Mouse (Mus musculus): ENCODE measurements around the gene F2. TPM values are rescaled to one million over a fixed set of nuclear protein-coding genes. Genes with fewer than 3 reads are reported as not detected.
A peak's percentile ranks its signal among the peaks of the same experiment; 100 is the strongest.

F2 gene
- polyA plus RNA-seq (2014; fragmentation: Nextera tagmentation; extraction: Ambion mirVana): 0.34 and 3.0 TPM in 2 replicates

- no peaks in the 10 kb centered on the region for H3K36me3 ChIP-seq (ENCODE audit: control insufficient read depth, insufficient read depth, low read length)
- H3K27ac ChIP-seq (ENCODE audit: low read depth, low read length): no peak within 1 kb of the TSS
- ATAC-seq (replicated peaks; ENCODE audit: insufficient number of reproducible peaks, low FRiP score, low TSS enrichment): no peak
- H3K27me3 ChIP-seq (ENCODE audit: control insufficient read depth, insufficient read depth, low read length): no peaks in the 10 kb centered on the region
- H3K9ac ChIP-seq (ENCODE audit: low read depth, low read length): no peak within 1 kb of the TSS
- no peak within 1 kb of the TSS for H3K4me3 ChIP-seq (ENCODE audit: low read depth, low read length)
- no peaks in the 10 kb centered on the region for H3K9me3 ChIP-seq (replicated peaks; ENCODE audit: control insufficient read depth, low read length)
- H3K4me1 ChIP-seq (ENCODE audit: control insufficient read depth, insufficient read depth, low read length): no peaks in the 10 kb centered on the region
- 84% methylated on average over 8 of the region's 8 CpGs for WGBS (ENCODE audit: insufficient replicate concordance)
- no peak within 1 kb of the TSS for H3K4me2 ChIP-seq
These were observed at the start of gene F2 for GRCm38 (mm10) chr2:91636229-91636628. Gene F2, minus strand, starts transcription at chr2:91636414.

DNA sequence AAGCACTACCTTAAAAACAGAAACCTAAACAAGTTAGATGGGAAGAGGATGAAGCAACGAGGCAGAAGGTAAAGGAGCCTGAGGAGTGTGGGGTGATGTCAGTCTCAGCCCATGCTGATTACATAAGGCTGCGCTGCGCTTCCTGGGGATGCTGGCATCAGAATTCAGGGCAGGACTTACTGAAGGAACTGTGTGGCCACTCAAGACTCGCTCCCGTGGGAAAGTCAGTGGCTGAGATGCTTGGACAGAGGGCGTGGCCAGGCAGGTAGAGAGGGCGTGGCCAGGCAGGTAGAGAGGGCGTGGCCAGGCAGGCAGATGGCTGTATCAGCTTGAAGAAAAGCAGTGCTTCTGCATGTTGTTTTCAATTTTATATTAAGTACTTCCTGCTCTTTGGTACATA, 47.7 kb upstream of the F2 start:
- Histone ChIP-seq H3K4me3 (ENCODE audit: low read depth, low read length) (no peak overlapping the region), H3K27me3 (ENCODE audit: control insufficient read depth, insufficient read depth, low read length) (no peaks in the 10 kb centered on the region), H3K9me3 (replicated peaks; ENCODE audit: control insufficient read depth, low read length) (no peaks in the 10 kb centered on the region), H3K36me3 (ENCODE audit: control insufficient read depth, insufficient read depth, low read length) (peaks cover 7% of the 10 kb centered on the region), H3K4me2 (no peak overlapping the region), H3K4me1 (ENCODE audit: control insufficient read depth, insufficient read depth, low read length) (no peaks in the 10 kb centered on the region), H3K9ac (ENCODE audit: low read depth, low read length) (no peak overlapping the region), H3K27ac (ENCODE audit: low read depth, low read length) (no peak overlapping the region)
- ATAC-seq (replicated peaks; ENCODE audit: insufficient number of reproducible peaks, low FRiP score, low TSS enrichment): no peak
- WGBS (ENCODE audit: insufficient replicate concordance): 81% methylated on average over 8 of the region's 8 CpGs

DNA sequence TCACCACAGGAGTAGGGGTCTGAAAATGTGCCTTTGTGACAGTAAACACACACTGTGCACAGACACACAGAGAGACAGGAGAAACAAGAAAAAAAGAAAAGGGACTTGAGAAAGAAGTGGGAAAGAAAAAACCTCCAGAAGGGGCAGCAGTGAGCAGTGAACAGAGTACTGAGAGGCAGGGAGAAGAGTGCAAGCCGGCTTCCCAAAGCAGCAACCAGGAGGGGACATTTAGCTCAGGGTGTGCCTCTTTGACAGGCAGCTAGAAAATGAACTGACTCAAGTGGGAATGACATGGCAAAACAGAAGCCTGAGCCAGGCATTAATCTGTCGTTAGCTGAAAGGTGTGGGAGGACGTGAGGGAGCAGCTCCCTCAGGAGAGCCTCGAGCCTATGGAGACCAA, 46.6 kb upstream of the F2 start:
- no peak overlapping the region for H3K4me3 ChIP-seq (ENCODE audit: low read depth, low read length)
- no peak overlapping the region for H3K4me2 ChIP-seq
- 39% methylated on average over 4 of the region's 4 CpGs for WGBS (ENCODE audit: insufficient replicate concordance)
- H3K27me3 ChIP-seq (ENCODE audit: control insufficient read depth, insufficient read depth, low read length): no peaks in the 10 kb centered on the region
- H3K9me3 ChIP-seq (replicated peaks; ENCODE audit: control insufficient read depth, low read length): no peaks in the 10 kb centered on the region
- no peaks in the 10 kb centered on the region for H3K4me1 ChIP-seq (ENCODE audit: control insufficient read depth, insufficient read depth, low read length)
- H3K9ac ChIP-seq (ENCODE audit: low read depth, low read length): no peak overlapping the region
- no peak overlapping the region for H3K27ac ChIP-seq (ENCODE audit: low read depth, low read length)
- peaks cover 8% of the 10 kb centered on the region for H3K36me3 ChIP-seq (ENCODE audit: control insufficient read depth, insufficient read depth, low read length)
- no peak for ATAC-seq (replicated peaks; ENCODE audit: insufficient number of reproducible peaks, low FRiP score, low TSS enrichment)

DNA sequence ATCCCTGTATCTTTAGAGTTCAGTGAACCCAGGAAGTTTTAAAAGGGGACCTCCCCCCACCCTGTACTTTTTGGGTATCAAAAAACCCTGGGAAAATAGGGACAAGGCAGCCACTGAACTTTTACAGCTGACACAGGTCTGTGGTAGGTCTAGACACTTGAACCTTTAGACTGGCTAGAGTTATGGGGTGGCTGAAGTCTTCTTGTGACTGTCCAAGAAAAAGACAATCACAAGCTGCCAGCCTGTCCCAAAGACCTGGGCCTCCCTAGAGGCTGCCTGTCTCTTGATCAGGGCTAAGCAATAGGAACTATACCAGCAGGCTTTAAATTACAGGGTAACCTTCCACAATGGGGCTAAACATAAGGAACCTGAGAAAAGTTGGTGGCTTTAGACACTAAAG, 40.7 kb upstream of the F2 start:
- Histone ChIP-seq H3K9ac (ENCODE audit: low read depth, low read length) (no peak overlapping the region), H3K9me3 (replicated peaks; ENCODE audit: control insufficient read depth, low read length) (no peaks in the 10 kb centered on the region), H3K4me3 (ENCODE audit: low read depth, low read length) (no peak overlapping the region), H3K36me3 (ENCODE audit: control insufficient read depth, insufficient read depth, low read length) (peaks cover 14% of the 10 kb centered on the region), H3K27me3 (ENCODE audit: control insufficient read depth, insufficient read depth, low read length) (no peaks in the 10 kb centered on the region), H3K4me1 (ENCODE audit: control insufficient read depth, insufficient read depth, low read length) (no peaks in the 10 kb centered on the region), H3K4me2 (no peak overlapping the region), H3K27ac (ENCODE audit: low read depth, low read length) (no peak overlapping the region)
- ATAC-seq (replicated peaks; ENCODE audit: insufficient number of reproducible peaks, low FRiP score, low TSS enrichment): no peak

DNA sequence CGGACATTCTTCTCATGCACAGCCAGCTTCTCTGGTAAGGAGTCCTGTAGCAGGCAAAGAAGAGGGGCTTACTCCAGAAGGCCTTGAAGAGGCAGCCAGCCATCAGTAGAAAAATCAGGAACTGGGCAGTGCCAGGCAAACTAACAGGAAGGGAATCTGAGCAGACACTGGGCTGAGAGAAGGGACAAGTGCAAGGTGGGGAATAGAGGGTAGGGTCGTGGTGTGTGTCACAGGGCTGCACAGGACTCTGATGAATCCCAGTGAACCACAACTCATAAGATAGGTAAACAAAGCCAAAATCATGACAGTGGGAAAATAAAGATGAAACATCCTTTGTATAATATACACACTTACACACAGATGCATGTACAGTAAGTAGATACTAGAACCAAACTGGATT, 40.2 kb upstream of the F2 start:
- H3K4me2 ChIP-seq: no peak overlapping the region
- no peaks in the 10 kb centered on the region for H3K4me1 ChIP-seq (ENCODE audit: control insufficient read depth, insufficient read depth, low read length)
- 73% methylated on average over 2 of the region's 2 CpGs for WGBS (ENCODE audit: insufficient replicate concordance)
- H3K27ac ChIP-seq (ENCODE audit: low read depth, low read length): no peak overlapping the region
- ATAC-seq (replicated peaks; ENCODE audit: insufficient number of reproducible peaks, low FRiP score, low TSS enrichment): no peak
- no peak overlapping the region for H3K9ac ChIP-seq (ENCODE audit: low read depth, low read length)
- no peak overlapping the region for H3K4me3 ChIP-seq (ENCODE audit: low read depth, low read length)
- H3K36me3 ChIP-seq (ENCODE audit: control insufficient read depth, insufficient read depth, low read length): peaks cover 11% of the 10 kb centered on the region
- no peaks in the 10 kb centered on the region for H3K9me3 ChIP-seq (replicated peaks; ENCODE audit: control insufficient read depth, low read length)
- H3K27me3 ChIP-seq (ENCODE audit: control insufficient read depth, insufficient read depth, low read length): no peaks in the 10 kb centered on the region

GRCm38 (mm10) chr2:91674895-91675294, 38.7 kb upstream of the F2 start:
- no peak overlapping the region for H3K9ac ChIP-seq (ENCODE audit: low read depth, low read length)
- no peak for ATAC-seq (replicated peaks; ENCODE audit: insufficient number of reproducible peaks, low FRiP score, low TSS enrichment)
- H3K4me1 ChIP-seq (ENCODE audit: control insufficient read depth, insufficient read depth, low read length): no peaks in the 10 kb centered on the region
- peaks cover 11% of the 10 kb centered on the region for H3K36me3 ChIP-seq (ENCODE audit: control insufficient read depth, insufficient read depth, low read length)
- H3K27ac ChIP-seq (ENCODE audit: low read depth, low read length): no peak overlapping the region
- H3K4me2 ChIP-seq: no peak overlapping the region
- no peaks in the 10 kb centered on the region for H3K27me3 ChIP-seq (ENCODE audit: control insufficient read depth, insufficient read depth, low read length)
- no peaks in the 10 kb centered on the region for H3K9me3 ChIP-seq (replicated peaks; ENCODE audit: control insufficient read depth, low read length)
- no peak overlapping the region for H3K4me3 ChIP-seq (ENCODE audit: low read depth, low read length)
- WGBS (ENCODE audit: insufficient replicate concordance): 92% methylated on average over 5 of the region's 5 CpGs

DNA sequence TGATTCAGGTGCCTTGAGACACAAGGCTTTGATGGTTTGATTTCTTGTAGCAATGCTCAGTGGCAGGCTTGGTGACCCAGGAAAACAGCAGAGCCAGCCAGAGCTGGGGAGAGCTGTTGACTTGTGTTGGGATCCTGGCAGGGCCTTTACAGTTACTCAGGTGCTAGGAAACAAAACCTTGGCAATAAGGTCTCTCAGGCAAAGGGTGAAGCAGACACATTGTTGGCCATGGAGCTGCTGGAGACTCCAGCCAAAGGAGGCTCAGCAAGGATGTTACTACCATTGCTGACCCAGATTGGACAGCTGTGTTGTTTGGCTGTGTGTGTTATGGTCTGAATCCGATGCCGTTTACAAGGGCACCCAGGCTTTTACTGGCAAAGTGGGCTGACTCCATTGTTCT, 37.4 kb upstream of the F2 start:
- no peaks in the 10 kb centered on the region for H3K9me3 ChIP-seq (replicated peaks; ENCODE audit: control insufficient read depth, low read length)
- peaks cover 22% of the 10 kb centered on the region for H3K36me3 ChIP-seq (ENCODE audit: control insufficient read depth, insufficient read depth, low read length)
- WGBS (ENCODE audit: insufficient replicate concordance): 91% methylated on average over 2 of the region's 2 CpGs
- no peak overlapping the region for H3K4me3 ChIP-seq (ENCODE audit: low read depth, low read length)
- H3K4me2 ChIP-seq: no peak overlapping the region
- H3K9ac ChIP-seq (ENCODE audit: low read depth, low read length): no peak overlapping the region
- no peaks in the 10 kb centered on the region for H3K27me3 ChIP-seq (ENCODE audit: control insufficient read depth, insufficient read depth, low read length)
- no peaks in the 10 kb centered on the region for H3K4me1 ChIP-seq (ENCODE audit: control insufficient read depth, insufficient read depth, low read length)
- ATAC-seq (replicated peaks; ENCODE audit: insufficient number of reproducible peaks, low FRiP score, low TSS enrichment): no peak
- H3K27ac ChIP-seq (ENCODE audit: low read depth, low read length): no peak overlapping the region

- 92% methylated on average over 6 of the region's 6 CpGs for WGBS (ENCODE audit: insufficient replicate concordance)
- Histone ChIP-seq H3K27me3 (ENCODE audit: control insufficient read depth, insufficient read depth, low read length) (no peaks in the 10 kb centered on the region), H3K36me3 (ENCODE audit: control insufficient read depth, insufficient read depth, low read length) (peaks cover 26% of the 10 kb centered on the region), H3K4me3 (ENCODE audit: low read depth, low read length) (no peak overlapping the region), H3K4me2 (no peak overlapping the region), H3K4me1 (ENCODE audit: control insufficient read depth, insufficient read depth, low read length) (no peaks in the 10 kb centered on the region; the same call in 1 of the 2 replicates), H3K27ac (ENCODE audit: low read depth, low read length) (no peak overlapping the region), H3K9me3 (replicated peaks; ENCODE audit: control insufficient read depth, low read length) (no peaks in the 10 kb centered on the region), H3K9ac (ENCODE audit: low read depth, low read length) (no peak overlapping the region)
- ATAC-seq (replicated peaks; ENCODE audit: insufficient number of reproducible peaks, low FRiP score, low TSS enrichment): no peak
These were observed 33.8 kb upstream of the F2 start for GRCm38 (mm10) chr2:91670038-91670437.

DNA sequence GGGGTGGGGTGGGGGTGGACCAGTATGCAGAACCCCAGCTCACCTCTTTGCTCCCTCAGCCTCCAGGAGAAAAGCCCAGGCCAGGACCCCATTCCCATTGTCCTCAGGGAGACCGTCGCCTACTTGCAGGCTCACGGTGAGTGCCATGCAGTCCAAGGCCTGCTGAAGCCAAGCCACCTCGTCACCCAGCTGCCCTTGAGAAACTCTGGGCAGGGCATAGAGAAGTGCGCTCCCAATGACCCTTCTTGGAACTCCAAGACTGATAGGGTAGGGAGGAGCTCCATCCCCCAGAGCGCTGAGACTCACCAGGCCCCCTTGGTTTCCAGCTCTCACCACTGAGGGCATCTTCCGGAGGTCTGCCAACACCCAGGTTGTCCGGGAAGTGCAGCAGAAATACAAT, 33.1 kb upstream of the F2 start:
- no peaks in the 10 kb centered on the region for H3K27me3 ChIP-seq (ENCODE audit: control insufficient read depth, insufficient read depth, low read length)
- no peaks in the 10 kb centered on the region; the same call in 1 of the 2 replicates for H3K4me1 ChIP-seq (ENCODE audit: control insufficient read depth, insufficient read depth, low read length)
- H3K4me2 ChIP-seq: no peak overlapping the region
- no peak overlapping the region for H3K9ac ChIP-seq (ENCODE audit: low read depth, low read length)
- peaks cover 32% of the 10 kb centered on the region for H3K36me3 ChIP-seq (ENCODE audit: control insufficient read depth, insufficient read depth, low read length)
- no peak overlapping the region for H3K4me3 ChIP-seq (ENCODE audit: low read depth, low read length)
- ATAC-seq (replicated peaks; ENCODE audit: insufficient number of reproducible peaks, low FRiP score, low TSS enrichment): 0 out of 2 replicates have a peak, but pooled peaks have one; percentile 32
- WGBS (ENCODE audit: insufficient replicate concordance): 83% methylated on average over 8 of the region's 8 CpGs
- H3K9me3 ChIP-seq (replicated peaks; ENCODE audit: control insufficient read depth, low read length): no peaks in the 10 kb centered on the region
- no peak overlapping the region for H3K27ac ChIP-seq (ENCODE audit: low read depth, low read length)

Data from heart, embryonic 11.5 days (tissue).